Mouse (Mus musculus) frontal cortex, postnatal 25 days (tissue): ENCODE data around the gene Grik4.
A peak's percentile ranks its signal among the peaks of the same experiment; 100 is the strongest.

Source experiments
- DNase-seq, 2 experiments: peaks; one replicate each; pipeline ENCODE4 v3.0.0; 2022; ENCODE audit warnings: low spot score in 2 of 2

Gene Grik4

DNA sequence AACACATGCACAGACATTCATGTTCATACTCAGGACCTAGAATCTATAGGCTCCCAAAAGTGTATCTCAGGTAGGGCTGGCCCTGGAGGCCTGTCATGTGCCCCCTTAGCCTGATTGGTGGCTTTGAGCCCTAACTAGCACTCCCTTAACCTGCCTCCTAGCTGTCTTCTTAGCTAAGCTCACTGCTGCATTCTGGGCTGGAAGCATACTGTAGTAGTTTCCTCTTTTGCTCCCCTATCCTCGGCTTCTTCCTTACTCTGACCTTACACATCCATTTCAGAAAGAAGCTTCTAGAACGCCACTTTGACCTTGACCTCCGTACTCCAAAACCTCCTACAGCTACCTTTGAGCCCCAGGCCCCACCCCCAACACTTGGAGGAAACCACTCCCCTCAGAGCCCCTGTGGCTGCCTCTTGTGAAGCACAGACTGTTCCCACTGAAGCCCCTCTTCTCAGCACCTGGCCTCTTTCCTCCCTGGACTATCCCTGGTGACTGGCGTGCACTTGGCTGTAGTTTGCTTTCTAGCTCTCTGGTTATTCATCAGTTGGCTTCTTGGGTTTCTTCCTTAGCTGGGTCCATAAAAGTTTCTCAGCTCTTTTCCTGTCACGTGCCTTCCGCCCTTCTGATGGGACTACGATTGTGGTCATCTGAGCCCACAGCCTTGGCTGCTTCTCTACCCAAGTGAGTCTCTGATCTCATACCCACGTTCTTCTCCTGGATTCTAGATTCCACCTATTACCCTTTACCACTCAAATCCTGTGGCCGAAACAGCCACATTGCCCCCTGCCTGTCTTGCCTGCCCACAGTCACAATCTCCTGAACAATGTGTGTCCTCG, 84.1 kb downstream of the Grik4 start:
- DNase-seq = no peak

DNA sequence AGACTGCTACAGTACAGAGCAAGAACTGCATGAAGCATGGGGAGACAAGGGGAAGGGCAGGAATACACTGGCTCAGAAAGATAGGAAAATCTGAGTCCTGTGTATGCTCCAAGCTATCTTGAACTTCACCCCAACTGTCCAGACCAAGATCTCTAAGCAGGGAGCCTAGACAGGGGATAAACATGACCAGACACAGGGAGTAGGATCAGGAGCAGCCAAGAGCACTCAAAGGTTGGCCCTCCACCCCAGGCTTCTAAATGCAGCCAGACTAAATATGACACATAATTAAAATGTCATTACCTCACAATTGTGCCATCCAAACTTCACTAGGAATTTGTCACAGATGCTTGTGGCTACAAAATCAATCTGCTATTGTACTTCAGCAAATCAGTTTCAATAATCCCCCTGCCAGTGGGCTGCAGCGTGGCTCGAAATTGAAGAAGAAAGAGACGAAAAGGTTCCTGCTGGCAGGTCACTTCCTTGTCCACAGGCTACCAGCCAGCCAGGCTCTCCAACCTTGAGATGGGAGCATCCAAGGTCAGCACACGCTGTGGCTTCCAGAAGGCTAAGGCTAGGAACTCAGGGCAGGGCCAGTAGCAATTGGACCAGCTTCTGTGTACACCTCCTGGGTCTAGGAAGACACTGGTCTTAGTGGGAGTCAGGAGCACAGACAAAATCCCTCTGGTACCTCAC, 85.1 kb downstream of the Grik4 start:
- DNase-seq = no peak

DNA sequence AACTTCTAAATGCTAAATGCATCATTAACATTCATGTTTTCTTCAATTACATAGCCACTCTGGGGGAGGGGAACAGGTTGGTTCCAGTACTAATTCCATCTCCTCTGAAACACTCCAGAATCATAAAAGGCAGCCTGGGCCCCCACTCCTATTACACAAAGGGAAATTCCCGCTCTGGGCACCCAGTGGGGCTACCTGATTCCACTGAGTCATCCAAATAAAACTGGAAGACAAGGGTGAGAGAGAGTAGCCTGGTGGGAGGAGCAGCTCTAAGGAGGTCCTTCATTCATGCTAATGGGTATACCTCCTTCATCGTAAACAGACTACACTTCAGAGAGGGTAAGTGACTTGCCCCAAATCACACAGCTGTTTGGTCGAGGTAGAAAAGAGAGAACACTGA, 85.7 kb downstream of the Grik4 start:
- DNase-seq = no peak

DNA sequence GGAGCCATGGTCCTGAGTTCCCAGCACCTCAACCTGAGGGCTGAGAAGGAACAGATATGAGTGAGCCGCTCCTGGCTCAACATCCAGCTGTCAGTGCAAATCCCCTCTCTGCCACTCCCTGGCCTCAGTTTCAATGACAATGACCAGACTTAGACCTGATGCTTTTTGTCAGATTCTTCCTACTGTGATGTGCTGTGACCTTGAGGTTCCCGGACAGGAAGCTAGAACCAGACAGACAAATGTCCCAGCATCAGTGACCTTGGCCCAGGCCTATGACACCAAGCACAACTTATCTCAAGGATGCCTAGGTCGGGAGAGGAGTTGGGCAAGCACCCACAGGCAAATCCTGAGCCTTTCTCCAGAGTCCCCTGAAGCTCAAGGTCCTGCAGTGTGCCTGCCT, 86.5 kb downstream of the Grik4 start:
- DNase-seq = no peak

DNA sequence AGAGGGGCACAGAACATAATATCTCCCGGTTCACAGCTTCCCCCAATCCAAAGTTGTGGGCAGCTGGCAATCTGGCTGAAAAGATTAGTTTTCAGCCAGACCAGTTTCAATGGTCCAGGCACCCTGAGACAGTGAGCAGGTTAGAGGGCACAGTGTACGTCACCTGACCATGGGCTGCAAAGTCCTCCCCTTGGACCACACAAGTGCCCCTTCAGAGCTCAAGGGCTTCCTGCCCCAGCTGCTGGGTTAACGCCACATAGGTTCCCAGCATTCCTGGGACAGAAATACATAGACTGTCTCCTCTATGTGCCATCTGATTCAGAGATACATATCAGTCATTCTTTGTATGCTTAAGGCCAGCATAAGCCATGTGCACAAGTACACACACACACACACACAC, 91.2 kb downstream of the Grik4 start:
- no peak for DNase-seq

DNA sequence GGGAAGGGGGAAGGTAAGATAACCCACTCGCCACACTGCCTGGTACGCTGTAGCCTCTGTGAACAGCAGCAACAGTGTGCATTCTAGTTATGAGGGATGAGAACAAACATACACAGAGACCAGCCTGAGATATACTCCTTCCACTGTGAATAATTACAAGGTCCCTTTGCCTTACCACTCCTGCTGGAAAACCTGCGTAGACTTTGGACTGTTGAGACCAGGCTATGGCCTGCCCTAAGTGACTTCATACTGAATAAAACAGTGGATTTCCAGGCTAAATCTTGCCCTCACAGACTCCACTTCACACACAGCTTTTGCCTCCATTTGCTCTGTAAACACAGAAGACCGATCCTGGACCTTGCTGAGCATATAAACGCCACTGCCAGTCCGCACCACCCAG, 94.2 kb downstream of the Grik4 start:
- DNase-seq = no peak

DNA sequence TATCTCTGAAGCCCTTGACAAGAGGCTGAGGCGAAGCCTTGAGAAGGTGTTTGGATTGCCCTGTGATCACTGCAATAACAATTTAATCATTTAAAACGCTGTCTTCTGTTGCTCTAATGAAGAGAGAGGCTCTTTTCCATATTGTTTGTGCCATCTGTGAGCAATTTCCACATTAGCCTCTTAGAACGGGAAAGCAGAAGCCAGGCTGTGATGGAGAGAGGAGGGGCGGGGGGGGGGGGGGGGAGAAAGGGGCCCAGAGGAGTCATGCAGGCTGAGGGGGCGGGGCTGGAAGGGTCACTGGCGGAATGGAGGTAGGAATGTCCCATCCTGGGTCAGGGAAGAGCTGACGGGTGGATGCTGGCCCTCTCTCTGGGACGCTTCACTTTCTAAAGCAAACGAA, 96.2 kb downstream of the Grik4 start:
- no peak for DNase-seq

DNA sequence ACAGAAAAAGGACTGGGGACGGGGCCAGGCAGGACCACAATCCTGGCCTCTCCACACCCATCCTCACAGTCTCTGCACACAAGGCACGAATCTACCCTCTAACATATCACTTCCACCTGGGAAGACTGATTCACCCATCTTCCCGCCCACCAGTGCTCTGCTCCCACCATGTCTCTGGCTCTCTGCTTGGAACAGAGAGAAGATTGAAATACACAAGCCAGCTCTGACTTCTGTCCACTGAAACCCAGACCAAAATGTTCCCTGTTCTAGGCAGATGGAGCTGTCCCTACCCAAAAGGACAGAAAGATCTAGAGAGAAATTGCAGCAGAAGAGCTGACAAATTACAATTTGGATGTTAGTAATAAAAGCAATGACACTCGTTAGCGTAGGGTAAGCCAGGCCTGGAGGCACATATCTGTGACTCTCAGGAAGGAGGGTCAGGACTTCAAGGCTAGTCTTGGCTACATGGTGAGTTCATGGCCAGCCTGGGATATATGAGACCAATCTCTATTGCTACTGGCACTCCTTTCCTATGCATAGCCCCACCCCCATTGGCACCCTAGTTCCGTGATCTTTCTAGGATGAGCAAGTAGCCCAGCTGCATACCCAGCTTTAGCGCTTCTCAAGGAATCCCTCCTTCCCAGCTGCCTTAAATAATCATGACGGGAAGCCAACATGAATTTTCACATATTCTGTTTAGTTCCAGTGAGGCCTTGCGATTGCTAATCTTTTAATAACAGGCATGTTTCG, 97.4 kb downstream of the Grik4 start:
- DNase-seq = peak; percentile 14 to 19

DNA sequence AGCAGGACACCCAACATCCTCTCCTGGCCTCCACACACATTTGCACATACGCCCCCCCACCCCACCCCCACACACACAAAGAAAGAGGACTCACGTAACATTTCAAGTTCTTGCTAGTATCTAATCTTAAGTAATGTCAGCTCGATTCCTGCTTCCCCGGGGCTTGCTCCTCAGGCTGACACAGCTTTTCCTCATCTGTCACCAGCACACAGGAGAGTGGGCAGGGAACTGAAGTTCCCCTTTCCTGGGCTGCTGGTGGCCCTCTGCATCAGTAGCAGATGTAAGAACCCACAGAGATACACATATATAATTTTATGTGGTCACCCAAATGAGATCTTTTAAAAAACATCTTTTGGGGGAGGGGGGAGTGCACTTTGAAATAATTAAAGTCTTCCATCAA, 98.2 kb downstream of the Grik4 start:
- no peak for DNase-seq

DNA sequence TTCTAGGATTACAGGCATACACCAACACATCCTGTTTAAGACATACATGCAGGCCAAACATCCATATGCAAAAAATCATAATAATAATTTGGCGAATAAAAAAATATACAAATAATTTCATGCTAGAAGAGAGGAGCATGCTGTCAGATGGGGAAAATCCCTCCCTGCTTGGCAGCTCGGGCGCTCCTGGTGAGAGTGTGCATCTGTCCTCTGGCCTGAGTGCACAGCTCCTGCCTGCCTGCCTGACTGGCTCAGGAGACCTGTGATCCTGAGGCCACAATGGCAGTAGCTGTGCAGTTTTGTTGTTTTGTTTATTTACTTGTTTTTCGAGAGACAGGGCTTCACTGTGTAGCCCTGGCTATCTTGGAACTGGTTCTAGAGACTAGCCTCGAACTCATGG, 100.0 kb downstream of the Grik4 start:
- DNase-seq = no peak

DNA sequence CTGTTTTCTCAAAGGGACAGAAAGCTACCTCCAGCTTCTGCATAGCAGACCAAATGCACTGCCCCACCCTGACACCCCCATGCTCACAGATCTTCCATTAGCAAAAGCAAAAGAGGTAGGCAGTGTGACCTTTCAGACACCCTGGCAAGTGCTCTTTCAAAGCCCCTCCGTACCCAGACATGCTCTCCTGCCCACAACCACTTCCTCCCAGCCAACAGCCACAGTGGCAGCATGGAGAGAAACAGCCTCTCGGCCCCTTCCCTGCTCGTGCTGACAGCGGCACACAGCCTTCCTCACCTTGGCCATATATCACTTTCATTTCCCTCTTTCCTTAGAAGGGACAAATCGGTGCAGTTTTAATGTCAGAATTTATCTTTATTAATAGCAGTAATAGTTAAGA, 106.0 kb downstream of the Grik4 start:
- DNase-seq = no peak

DNA sequence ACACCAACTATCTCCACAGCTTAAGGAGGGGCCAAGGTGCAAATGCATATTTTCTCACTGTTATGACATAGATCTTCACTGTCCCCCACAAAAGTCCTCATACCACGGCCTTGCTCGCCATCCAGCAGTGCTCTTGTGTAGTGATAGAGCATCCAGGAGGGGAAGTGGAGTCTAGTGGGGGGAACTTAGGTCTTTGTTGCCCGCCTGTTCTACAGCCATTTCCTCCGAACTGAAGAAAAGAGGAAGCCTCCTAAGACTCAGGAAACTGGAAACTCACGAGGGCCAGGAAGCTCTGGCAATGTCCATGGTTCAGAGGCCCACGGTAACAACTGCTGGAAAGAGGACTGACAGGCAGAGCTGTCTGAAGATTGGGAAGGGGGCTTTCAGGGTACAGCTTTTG, 106.8 kb downstream of the Grik4 start:
- no peak for DNase-seq

DNA sequence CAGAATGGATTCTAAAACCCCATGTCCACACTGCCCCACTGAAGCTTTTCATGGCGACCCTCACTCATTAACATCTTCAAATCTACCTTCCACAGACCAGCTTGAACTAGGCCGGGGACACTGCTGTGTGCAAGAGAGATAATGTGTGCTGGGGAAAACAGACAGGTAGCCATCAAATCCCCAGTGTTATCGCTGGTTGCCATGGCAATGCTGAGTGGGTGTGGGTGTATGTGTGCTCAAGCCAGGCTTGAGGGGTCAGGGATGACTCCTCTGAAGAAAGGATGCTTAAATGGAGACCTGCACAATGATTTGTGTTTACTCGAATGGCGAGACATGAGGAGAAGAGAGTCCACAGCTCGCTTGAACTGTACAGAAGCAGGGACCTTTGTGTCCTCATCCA, 112.7 kb downstream of the Grik4 start:
- DNase-seq = no peak

DNA sequence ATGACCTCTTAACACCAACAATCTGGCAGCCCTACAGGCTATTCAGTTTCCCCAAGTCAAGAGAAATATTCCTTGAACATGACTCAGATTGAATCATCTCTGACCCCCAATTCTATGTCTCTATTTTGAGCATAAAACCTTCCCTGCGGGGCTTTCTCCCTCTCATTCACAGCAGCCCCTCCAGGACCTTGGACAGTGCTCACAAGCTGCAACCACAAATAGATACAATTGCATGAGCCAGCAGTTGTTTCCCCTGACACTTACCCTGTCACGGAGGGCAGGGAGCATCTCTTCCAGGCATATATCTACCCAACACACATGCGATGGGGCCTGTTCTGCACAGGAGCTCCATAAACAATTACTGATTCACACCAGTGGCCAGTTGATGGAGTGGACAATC, 125.0 kb downstream of the Grik4 start:
- no peak for DNase-seq

DNA sequence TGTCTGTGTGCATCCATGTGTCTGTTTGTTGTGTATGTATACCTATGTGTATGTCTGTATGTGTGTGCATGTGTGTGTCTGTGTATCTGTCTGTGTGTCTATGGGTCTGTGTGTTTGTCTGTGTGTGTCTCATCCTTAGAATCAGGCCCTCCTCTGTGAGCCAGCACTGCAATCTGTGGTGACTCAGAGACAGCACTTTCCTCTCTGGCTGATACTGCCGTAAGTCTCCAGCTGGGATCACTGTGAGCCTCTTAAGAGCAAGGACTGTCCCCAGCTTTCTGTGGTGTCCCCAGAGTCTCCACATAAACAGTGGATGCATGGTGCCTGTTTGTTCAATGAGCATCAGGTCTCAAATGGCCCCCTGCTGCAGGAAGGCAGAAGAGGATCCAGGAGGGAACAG, 127.5 kb downstream of the Grik4 start:
- no peak for DNase-seq

DNA sequence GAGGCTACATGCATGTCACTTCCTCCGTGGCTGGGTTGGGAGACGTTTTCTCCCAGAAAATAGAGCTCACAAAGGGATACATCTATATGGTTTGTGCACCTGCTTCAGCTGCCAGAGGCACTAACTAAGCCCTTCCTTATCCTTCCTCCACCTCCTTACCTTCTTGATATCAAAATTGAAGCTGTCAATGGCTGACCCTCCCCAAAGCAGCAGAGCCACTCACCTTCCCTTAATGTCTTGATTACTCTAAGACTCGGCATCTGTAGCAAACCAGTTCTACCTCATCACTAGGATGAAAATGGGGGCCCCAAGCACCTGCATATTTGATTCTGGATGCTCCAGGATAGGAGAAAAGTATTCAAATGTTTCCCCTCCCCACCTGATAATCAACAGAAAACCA, 135.1 kb downstream of the Grik4 start:
- DNase-seq = no peak

DNA sequence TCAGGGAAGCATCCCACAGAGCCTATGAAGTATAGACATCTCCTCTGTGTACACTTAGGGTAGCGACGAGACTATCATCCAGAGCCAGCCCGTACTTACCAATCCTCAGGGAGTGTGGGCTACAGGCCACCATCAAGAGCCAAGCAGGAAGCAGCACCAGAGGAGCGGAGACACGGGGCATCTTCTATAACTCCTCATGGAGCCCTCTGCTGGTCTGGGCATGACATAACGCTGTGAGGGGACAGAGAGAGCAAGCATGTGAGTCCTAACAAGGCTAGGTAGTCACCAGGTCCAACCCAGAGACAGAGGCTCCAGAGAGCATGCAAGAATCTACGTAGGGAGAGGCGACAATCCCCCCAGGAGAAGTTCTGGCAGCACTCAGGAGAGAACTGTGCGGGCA, 135.9 kb downstream of the Grik4 start:
- no peak for DNase-seq

DNA sequence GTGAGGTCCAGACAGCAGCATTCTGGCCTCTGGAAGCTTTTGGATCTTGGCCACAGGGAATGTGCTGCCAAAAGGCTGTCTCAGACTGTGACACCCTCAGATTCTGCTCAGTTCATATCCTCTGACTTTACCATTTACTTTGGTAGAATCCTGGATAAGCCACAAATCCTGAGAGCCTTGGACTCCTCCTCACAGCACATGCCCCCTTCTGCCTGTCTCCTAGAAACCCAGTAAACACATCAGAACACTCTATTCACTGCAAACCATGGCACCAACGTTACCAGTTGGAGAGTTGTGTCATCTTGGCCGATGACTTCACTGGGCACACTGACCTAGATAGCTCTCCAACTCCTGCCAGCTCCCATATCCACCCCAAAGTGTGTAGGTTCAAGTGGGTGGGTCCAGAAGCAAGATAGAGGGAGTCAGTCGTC, 141.2 kb downstream of the Grik4 start:
- DNase-seq = no peak

DNA sequence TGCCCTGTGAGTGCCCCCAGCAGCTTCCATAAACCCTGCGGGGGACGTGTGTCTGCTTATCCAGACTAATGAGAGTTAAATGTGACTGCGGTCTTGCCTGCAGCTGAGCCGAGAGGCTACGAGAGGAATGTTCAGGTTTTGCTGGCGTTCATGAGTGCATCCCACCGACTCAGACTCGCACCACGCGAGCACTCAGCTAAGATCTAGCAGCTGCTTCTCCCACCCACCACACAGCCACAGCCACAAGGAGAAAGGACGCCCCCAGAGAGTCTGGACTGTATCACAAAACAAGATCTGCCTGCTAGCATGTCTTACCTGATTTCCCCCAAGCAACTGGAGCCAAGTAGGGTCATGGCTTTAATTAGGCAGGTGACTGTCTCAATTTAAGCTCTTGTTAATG, 142.4 kb downstream of the Grik4 start:
- peak; percentile 20 to 25 for DNase-seq

DNA sequence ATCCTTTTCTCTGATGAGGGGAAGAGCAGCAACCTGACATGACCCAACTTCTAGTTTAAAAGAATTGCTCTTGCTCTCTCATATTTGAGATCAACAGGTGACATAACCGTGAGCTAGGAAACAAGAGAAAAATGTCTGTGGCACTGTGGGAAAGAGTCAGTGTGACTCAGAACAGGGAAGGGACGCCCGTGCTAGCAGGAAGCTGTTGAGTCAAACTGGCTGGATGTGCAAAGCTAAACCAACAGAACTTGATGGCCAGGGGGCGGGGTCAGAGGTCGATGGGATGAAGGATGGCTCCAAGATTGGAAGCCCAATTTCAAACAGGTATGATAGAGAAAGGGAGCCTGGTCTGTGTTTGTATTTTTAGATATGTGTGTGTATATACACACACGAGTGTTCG, 144.2 kb downstream of the Grik4 start:
- DNase-seq = no peak

DNA sequence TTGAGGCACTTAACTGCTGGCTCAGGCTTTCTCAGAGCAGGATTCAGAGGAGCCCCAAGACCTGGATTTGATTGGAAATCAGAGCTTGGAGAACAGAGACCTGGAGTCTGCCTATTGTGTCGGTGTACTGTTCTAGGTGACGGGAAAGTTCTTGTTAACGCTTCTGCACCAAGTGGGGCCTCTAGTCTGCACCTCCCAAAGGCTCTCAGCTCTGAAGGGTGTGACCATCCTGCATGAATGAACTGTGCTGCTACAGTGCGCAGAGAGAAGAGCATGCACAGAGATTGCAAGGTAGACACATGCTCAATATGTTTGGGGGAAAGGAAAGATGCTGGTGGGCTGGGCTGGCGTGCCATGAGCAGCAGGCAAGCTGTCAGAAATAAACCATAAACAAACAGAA, 144.6 kb downstream of the Grik4 start:
- no peak for DNase-seq

DNA sequence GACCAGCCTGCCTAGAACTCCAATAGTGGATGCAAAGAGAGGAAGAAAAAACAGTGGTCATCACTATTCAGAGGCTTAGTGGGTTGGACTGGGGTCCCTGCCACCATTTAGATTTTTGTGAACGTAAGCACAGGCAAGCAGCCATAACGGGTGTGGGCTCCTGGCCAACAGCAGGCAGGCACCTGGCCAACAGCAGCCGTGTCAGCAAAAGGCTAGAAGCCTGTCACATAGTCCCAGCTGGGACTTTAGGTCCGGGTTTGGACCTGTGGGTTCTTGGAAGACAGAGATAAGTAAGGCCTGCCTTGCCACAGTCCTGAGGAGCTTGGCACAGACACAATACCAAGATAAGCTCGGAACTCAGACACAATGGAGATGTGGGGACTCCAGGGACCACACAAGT, 145.1 kb downstream of the Grik4 start:
- no peak for DNase-seq

DNA sequence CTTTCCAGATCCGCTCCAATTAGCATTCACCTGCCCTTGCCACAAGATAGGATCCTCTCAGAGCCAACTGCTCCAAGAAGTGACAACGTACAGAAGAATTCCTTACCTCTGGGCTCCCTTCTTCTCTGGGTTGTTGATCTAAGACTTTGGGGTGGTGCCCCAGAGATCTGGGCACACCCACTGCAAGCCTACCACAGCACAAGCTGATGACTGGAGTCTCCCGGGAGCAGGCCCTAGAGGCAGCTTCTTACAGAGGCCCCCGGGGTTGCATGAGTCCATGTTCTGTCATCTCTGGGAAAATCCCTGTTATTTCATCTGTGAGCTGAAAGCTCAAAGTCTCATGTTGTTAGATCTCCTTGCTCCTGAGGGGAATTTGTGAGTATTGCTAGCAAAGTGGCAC, 146.0 kb downstream of the Grik4 start:
- no peak for DNase-seq
